Mouse (Mus musculus) cerebellum, postnatal 4 days (tissue): ENCODE data around the gene Rab6b.
"Not testable (repeated sequence)": the region's sequence is repeated elsewhere in the genome, so short reads cannot be mapped to it uniquely, and the experiment has no call there.

ENCODE experiments used
- DNase-seq, 2 experiments: peaks; one replicate each; pipeline ENCODE4 v3.0.0; 2022; ENCODE audit warnings: low spot score in 2 of 2, mixed read lengths in 1 of 2

The Rab6b gene

DNA sequence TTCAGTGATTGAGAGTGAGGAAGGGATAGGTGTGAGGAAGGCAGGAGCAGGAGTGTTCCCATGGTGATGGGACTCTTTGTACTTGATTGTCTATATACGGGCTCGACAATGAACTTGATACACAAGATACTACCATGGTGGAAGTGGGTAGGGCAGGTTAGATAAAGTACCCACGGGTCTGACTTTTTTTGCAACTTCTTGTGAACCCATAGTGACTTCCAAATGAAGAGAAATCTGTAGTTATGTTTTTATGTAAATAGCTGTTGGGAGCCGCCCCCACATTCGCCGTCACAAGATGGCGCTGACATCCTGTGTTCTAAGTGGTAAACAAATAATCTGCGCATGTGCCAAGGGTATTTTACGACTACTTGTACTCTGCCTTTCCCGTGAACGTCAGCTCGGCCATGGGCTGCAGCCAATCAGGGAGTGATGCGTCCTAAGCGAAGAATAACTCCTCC lies 3.2 kb upstream of the Rab6b start:
- not testable (repeated sequence) for DNase-seq

GRCm38 (mm10) chr9:103108943-103109670 lies 2.5 kb upstream of the Rab6b start:
- no peak for DNase-seq

DNA sequence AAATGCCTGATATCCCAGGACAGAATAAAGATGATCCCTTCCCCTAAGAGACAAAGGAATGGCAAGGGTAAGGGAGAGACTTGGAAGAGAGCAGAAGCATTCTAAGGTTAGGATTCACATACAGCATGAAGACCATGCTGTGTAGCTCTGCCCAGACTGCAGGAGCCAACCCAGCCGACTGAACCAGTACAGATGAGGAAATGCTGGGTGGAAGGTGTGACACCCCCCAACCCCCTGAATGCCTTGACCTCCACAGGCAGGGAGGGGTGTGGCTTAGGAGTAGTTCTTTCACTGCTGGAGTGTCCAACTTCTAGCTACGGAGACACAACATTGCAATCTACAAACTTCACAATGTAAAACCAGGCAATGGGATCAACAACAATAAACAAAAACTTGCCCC lies 1.7 kb upstream of the Rab6b start:
- DNase-seq: no peak

DNA sequence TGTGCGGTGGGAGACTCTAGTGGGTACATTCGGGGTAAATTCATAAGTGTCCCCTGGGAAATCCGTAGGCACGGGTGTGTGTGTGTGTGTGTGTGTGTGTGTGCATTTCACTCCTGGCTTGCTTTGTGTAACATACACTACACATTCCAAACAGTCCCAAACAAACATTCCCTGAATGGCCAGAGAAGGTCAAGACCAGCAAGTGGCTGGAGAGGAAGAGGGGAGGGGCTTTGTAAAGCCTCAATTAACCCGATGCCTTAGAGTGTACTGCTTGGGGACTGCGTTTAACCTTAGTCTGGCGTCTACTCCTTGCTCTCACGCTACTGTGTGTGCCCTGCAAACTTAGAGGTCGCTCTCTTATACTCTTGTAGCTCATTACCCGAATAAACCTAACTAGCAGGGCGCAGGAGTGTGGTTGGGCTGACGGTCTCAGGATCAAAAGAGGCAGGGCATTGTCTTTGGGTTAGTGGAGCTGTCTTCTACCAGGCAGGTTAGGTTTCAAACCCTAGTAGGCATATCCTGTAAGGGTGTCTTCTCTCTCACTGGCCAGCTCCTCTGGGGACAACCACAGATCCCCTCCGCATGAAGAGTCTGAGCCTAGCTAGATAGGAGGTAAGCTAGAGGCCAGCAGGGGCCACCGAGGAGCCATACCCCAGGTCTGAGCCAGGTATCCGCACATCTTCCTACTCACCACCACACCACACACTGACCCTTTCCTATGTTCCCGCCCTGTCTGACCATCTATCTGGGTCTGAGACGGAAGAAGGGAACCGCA lies 673 bp upstream of the Rab6b start:
- DNase-seq: no peak

GRCm38 (mm10) chr9:103112471-103113271 lies 1.1 kb downstream of the Rab6b start:
- DNase-seq: peak in 1 of 2 experiments; percentile 51

DNA sequence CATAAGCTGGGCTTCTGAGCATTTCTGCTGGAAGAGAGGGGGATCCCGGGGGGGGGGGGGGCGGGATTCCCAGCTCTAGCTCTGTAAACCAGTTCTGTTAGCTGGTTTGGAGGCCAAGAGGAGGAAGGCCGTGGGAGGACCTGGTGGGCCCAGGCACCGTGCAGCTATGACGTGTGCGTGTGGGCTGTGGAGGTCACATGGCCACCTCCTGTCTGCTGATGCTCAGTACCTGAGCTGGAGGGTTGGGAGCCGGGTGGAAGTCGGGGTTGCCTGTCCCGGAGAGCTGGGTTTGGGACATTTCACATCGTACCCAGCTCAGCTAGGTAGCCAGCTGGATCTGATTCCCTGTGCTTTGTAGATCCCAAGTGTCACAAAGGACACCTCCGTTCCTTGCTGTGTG lies 1.8 kb downstream of the Rab6b start:
- DNase-seq: no peak

DNA sequence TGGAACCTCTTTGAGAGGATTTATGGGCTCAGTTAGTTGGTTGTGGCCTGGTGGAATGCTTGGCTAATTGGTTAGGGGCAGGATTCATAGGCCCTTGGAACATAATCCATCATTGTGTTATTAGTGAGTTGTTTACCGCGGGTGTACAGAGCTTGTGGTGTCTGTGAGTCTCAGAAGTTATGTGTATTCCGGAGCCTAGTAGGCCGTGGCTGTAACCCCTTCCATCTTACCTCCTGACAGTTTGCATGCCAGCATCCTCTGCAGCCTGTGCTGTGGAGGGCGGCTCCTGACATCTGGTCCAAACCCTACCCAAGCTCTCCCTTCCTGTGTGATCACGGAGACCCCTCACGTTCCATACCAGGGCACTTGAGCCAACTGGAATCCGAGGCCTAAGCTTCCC lies 2.7 kb downstream of the Rab6b start:
- no peak for DNase-seq

GRCm38 (mm10) chr9:103114901-103115300 lies 3.3 kb downstream of the Rab6b start:
- no peak for DNase-seq

DNA sequence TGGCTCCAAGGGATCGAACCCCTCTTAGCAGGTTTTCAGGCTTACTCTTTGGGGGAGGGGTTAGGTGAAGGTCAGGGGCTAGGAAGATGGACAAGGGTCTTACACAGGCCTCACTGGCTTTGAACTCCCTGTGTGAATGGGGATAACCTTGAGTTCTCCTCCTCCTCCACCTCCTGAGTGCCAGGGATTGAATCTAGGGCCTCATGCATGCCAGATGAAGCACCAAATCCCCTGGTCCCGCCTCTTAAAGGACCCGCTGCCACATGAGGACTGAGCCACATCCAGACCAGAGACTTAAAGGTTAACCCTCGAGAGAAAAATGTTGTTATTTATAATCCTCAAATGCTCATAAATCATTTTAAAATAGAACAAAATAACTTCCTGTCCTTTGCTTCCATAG lies 5.4 kb downstream of the Rab6b start:
- no peak for DNase-seq

DNA sequence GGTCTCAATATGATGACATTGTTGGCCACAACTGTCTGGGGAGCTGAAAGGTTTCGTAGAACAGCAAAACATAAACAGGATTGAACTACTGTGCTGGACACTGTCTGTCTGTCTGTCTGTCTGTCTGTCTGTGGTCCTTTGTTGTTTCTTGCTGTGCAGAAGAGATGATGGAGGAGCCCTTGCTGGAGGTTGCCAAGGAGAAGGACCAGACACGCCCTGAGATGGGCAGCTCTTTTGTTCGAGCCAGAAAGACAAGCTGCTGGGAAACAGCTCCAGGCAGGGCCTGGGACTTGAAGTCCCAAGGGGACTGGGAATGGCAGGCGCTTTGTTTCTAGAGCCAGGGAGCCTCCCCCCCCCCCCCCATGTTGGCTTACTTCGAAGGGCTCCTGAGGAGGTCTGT lies 5.9 kb downstream of the Rab6b start:
- DNase-seq: no peak

- DNase-seq: no peak
Observed at GRCm38 (mm10) chr9:103117951-103118350, 6.4 kb downstream of the Rab6b start.

DNA sequence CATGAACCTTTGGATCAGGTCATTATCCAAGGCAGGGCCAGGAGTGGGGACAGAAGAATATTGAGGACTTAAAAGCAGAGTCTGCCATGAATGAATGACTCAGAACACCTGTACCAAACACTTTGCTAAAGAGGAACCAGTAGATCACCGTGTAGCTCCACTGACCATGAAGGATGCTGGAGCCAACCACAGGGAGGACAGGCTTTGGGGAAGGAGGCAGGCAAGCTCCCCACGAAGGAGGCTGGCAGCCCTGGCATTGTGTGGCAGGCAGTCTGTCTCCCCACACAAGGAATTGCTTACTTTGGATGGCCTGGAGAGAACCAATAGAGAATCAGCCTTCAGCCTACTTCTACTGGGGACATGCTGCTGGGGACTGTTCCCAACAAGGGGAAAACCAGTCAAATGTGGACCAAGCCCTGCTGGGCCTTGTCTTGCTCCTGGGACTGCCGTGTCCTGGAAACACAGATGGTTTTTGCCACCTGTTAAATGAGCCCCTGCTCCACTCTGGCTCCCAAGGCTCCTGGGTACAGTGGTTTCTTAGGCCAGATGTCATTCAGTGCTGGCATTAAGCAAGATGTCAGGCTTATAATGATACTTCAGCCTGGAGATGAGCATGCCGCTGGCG lies 7.2 kb downstream of the Rab6b start:
- DNase-seq: no peak

DNA sequence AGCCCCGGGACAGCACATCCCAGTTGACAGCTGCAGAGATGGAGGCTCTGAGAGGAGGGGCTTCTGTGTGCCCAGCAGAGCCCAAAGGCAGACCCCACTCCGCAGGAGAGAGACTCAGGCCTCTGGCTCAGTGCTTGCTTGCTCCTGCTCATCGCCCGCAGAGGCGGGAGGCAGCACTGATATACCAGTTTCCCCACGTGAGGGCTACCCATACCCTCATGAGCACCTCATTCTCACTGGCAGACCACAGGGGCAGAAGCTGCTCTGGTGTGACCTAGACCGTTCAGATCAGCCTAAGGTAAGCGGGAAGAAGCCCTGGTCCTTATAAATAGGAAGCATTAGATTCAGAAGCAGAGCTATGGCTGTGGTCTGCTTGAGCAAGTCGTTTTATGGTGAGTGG lies 8.2 kb downstream of the Rab6b start:
- no peak for DNase-seq

- no peak for DNase-seq
Observed at GRCm38 (mm10) chr9:103120231-103120630, 8.6 kb downstream of the Rab6b start.

DNA sequence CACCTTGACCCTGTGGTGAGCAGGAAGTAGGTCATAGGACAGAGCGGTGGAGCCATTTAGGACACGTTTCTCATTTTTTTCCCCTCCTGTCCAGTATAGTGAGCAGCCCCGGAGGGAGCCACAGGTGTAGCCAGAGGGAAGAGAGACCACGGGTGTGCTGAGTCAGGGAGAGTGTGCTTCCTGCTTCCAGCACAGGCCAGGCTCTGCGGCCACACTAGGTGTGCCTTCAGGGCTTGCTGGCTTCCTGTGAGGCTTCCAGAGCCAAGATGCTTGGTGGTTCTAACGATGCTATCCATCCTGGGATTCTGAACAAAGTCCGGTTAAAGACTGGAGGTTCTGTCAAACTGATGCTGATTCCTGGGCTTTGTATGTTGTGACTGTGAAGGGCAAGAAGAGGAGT lies 10.0 kb downstream of the Rab6b start:
- DNase-seq: no peak

- DNase-seq: no peak
Observed at GRCm38 (mm10) chr9:103124746-103125145, 13.2 kb downstream of the Rab6b start.

- no peak for DNase-seq
Observed at GRCm38 (mm10) chr9:103133493-103134124, 22.0 kb downstream of the Rab6b start.

GRCm38 (mm10) chr9:103134450-103135030 lies 23.0 kb downstream of the Rab6b start:
- no peak for DNase-seq

GRCm38 (mm10) chr9:103139481-103139880 lies 27.9 kb downstream of the Rab6b start:
- no peak for DNase-seq

- DNase-seq: no peak
Observed at GRCm38 (mm10) chr9:103140384-103140783, 28.8 kb downstream of the Rab6b start.

GRCm38 (mm10) chr9:103141266-103141665 lies 29.7 kb downstream of the Rab6b start:
- DNase-seq: no peak
